Mouse (Mus musculus): ENCODE measurements at regions not wholly inside any gene's neighbourhood (a gene's known extent, or its start where the extent isn't known, plus 50 kb on each side); places are given as distances from the start of the nearest gene placed in this dataset.

DNA sequence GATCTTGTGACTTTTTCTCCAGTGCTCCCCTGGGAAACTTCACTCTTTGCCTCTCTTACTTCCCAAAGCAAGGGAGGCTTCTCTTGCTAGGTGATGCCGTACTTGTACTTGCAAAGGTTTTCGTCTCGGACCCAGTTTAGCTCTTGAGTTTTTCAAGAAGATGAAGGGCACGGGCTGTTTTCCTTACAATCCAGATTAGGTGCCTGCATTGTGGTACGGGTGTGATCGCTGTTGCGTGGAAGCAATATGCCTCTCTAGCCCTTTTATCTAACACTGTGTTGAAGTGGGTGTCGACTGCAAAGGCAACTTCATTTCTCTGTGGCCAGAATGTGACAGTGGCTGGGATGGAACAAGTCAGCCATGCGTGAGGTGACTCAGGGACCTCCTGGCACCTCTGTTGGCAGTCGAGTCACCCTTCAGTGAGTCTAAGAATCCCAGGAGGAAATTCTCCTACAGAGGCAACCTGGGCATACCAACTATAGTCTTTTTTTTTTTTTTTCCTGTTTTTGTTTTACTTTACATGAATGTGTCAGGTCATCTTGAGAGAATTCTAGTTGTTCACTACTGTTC lies 138.7 kb upstream of the Dnajc19 start:
- no peak for DNase-seq

- no peak for DNase-seq
Observed at GRCm38 (mm10) chr3:34219096-34219495, 138.0 kb upstream of the Dnajc19 start.

- no peak for DNase-seq
Observed at GRCm38 (mm10) chr3:34217911-34218310, 136.8 kb upstream of the Dnajc19 start.

- no peak for DNase-seq
Observed at GRCm38 (mm10) chr3:34214233-34214632, 133.1 kb upstream of the Dnajc19 start.

- no peak for DNase-seq
Observed at GRCm38 (mm10) chr3:34206454-34206853, 125.3 kb upstream of the Dnajc19 start.

DNA sequence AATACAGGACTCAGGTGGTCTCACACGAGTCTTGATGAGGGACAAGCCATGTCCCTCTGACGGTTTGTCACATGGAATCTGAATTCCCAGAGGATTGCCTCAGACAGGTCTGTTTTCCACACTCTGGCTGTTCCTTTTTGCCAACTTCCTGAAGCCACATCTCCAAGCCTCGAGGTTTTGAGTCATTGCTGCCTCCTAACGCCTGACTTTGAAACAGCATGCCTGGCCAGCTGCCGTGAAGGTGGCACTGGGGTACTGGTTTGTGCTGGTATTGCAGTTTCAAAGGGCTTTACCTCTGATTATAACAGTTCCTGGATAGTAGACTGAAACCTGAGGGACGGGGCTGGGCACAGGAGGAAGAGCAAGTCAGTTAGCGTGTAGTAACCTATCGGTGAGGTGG lies 117.1 kb upstream of the Dnajc19 start:
- peak; percentile 70 for DNase-seq

DNA sequence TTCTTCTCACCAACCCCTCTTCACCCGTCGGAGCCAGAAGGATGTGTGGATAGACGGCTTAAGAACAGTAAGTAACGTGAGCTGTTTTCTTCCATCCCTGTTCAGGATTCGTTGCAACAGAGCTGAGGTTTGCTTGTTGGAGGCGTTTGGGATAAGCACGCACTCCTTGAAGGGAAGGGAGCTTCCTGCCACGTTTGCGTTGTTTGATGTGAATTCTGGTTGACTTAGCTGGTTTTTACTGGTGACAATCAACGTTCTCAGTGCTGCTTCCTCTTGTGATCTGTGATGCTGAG lies 116.0 kb upstream of the Dnajc19 start:
- no peak for DNase-seq

GRCm38 (mm10) chr3:34196451-34197162 lies 115.5 kb upstream of the Dnajc19 start:
- DNase-seq, result no peak

DNA sequence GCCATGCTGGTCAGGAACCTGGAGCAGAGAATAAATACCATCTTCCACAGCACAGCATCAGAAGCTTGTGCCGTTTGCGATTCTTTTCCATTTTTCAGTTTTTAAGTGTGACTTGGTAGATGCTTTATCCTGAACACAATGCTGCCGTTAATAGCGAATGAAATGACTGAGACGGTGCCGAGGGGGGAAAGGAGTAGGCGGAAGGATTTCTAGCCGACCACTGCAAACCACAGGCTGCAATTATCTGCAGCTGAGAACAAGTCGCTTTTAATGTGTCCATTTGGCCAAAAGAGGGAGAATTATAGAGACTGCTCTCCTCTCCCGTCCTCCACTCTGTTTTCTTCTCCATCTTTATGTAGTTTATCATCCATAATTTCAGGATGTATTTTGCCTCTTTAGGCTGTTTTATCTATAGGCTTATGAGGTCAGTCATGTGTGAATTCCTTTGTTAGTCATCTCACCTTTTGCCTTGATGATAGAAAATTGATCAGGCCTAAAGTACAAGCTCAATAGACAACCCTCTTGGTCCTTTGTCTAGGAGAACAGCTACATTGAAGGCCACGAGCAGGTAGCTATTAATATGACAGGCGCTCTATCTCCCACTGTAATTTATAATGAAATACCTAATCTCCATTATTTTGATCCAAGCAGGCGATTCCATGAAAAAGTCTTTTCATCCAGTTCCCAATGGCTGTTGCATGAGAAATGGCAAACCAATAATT lies 114.8 kb upstream of the Dnajc19 start:
- DNase-seq, result no peak

DNA sequence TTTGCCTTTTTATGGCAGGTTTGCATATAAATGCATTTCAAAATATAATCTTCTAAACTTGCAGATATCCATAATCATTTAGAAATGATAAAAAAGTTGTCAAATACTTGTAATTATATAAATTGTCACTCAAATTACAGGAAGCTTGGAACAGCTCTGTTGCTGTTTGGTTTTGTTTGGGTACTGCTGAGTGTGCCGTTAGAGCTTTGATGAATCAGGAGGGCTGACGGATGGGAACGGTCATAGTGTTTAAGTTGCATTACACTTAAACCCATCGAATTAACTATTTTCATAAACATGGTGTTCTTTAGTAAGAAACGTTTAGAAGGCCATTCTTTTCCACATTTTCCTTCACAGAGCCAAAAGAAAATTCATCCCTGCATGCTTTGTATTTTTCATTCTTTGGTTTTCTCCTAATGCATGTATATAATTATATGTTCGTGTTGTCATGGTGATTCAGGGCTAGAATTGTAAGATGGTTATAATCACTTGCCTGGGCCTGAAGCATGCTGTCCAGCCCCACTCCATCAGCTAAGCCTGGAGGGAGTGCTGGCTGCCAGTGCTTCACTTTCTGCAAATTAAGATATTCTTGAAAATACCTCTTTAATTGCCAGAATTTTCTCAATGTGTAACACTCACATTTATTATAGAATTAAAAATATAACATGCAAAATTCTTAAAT lies 92.4 kb upstream of the Dnajc19 start:
- no peak for DNase-seq

DNA sequence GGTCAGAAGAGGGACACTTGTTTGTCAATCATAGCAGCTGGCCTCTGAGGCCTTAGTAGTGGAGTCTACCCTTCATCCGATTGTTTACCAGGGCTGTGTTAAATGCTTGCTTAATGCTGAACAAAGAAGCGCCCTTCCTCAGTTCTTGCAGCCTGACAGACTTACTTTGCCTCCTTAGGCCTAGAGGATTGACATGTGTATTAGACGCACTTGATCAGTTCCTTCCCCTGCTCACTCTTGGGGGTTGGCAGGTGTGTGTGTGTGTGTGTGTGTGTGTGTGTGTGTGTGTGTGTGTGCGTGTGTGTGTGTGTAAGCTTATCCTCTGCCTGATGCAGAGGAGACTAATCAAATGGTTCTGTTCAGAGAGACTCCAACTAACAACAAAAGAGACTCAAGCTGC lies 91.8 kb upstream of the Dnajc19 start:
- DNase-seq, result no peak

- no peak for DNase-seq
Observed at GRCm38 (mm10) chr3:34171893-34172292, 90.8 kb upstream of the Dnajc19 start.

GRCm38 (mm10) chr3:34168087-34168486 lies 87.0 kb upstream of the Dnajc19 start:
- no peak for DNase-seq

GRCm38 (mm10) chr3:34150036-34150435 lies 68.9 kb upstream of the Dnajc19 start:
- DNase-seq, result no peak

DNA sequence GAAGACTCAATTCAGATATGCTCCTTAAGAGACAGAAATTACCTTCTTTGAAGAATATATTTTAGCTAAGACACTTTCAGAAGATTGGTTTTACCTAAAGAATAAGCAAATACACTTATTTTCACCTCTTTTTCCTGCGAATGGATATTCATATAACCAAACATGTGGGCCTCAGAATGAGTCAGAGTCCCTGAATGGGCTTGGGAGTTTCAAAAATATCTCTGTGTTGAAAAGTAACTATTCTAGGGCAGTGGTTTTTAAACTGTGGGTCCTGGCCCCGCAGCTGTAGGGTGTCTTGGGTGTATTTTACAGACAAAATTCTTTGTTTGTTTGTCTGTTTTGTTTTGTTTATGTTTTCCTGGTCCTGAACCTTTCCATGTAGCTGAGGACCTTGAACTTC lies 62.5 kb upstream of the Dnajc19 start:
- DNase-seq, result no peak

DNA sequence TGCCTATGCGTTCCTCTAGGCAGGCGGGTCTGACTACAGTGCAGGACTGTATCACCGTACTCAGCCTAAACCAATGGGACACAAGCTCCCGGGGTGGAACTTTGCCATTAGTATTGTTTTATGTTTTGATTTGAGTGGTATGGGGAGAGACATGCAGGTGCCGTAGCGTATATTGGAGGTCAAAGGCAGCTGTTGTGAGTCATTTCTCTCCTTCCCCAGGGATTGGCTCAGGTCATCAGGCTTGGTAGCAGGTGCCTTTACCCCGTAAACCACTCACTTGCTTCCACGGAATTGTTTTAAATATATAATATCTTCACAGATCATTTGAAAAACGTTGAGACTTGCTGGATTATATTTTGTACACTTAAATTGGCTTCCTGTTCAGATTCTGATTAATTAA lies 58.1 kb upstream of the Dnajc19 start:
- DNase-seq, result no peak

DNA sequence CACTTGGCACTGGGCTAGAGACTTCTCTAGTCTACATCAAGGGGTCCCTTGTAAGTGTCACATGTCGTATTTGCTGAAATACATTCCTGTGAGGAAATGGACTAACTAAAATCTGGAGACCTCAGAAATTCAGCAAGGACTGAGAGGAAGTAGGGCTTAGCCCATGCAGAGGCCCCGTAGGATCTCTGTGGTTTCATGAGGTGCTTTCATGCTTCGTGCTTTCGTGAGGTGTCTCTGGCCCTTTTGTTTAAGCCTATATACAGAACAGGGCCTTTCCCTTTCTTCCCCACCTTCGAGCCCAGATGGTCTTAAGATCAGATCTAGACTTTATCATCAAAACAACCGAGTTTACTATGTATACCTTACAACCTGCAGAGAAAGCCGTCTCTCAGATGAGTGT lies 56.9 kb upstream of the Dnajc19 start:
- no peak for DNase-seq

DNA sequence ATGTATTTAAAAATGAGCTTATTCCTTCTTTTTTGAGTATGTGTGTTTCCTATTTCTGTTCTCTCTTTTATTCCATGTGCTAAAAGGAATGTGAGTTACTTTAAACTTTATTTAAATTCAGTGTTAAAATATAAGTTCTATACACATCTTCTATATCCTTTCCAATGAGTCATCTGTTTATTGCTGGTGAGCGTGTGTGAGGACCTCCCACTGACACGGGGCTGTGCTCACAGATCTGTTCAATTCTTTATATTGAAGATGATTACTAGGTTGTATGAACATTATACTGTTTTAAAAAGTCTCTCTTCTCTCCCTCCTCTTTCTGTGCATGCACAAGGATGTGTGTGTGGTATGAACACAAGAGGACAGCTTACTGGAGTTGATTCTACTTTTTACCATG lies 55.3 kb upstream of the Dnajc19 start:
- no peak for DNase-seq

All from kidney, adult 18-20 months (tissue).